Comparison of ENCODE assay signal across 19 mouse cellular contexts in genomic region chr7:68548176-68548575, GRCm38 (mm10).
DNase-seq lines count a peak whose midpoint lies in the region; ATAC-seq and TF ChIP-seq lines count a peak whose summit lies in the region.
"Had no signal": no experiment of that assay in that cellular context is flagged by ENCODE, and none has a peak within 500 bp of the region (broad histone marks: within the 10 kb centered on the region; RNA-seq: fewer than 3 reads in every experiment).

No protein-coding gene starts in this region.

- no peaks in the 10 kb centered on the region for H3K36me3 ChIP-seq in midbrain, embryonic 16.5 days (ENCODE audit: control insufficient read depth, insufficient read depth, low read length)
- H3K36me3 ChIP-seq: embryonic facial prominence, embryonic 13.5 days; midbrain, embryonic 10.5 days had no signal

- H3K4me2 ChIP-seq in midbrain, embryonic 16.5 days (ENCODE audit: low read length), result no peak overlapping the region
- H3K4me2 ChIP-seq: embryonic facial prominence, embryonic 13.5 days; hindbrain, embryonic 14.5 days; liver, embryonic 11.5 days had no signal

- ATAC-seq in midbrain, embryonic 16.5 days, result no peak

- no peak overlapping the region for H3K27ac ChIP-seq in left cerebral cortex, adult 2 months
- H3K27ac ChIP-seq in midbrain, embryonic 16.5 days (ENCODE audit: low read length), result no peak overlapping the region
- H3K27ac ChIP-seq: embryonic facial prominence, embryonic 13.5 days; hindbrain, embryonic 14.5 days; midbrain, embryonic 10.5 days had no signal

- intact Hi-C loops in left cerebral cortex, adult 2 months (cut with DNase I), result no loop called here

- no peak overlapping the region for H3K4me3 ChIP-seq in left cerebral cortex, adult 2 months
- no peak overlapping the region for H3K4me3 ChIP-seq in midbrain, embryonic 16.5 days (ENCODE audit: low read depth, low read length)
- H3K4me3 ChIP-seq: embryonic facial prominence, embryonic 13.5 days; midbrain, embryonic 10.5 days had no signal

- no peaks in the 10 kb centered on the region for H3K9me3 ChIP-seq in midbrain, embryonic 16.5 days (replicated peaks; ENCODE audit: control insufficient read depth, low read length, poor library complexity, severe bottlenecking)
- H3K9me3 ChIP-seq: embryonic facial prominence, embryonic 13.5 days; midbrain, embryonic 10.5 days had no signal

- no peaks in the 10 kb centered on the region for H3K27me3 ChIP-seq in midbrain, embryonic 16.5 days (ENCODE audit: control insufficient read depth, insufficient read depth, low read depth, low read length)
- H3K27me3 ChIP-seq: embryonic facial prominence, embryonic 13.5 days had no signal

- TF ChIP-seq CTCF in left cerebral cortex, adult 2 months (IDR thresholded peaks at IDR 0.05), result peak; percentile 9

- no peaks in the 10 kb centered on the region for H3K4me1 ChIP-seq in midbrain, embryonic 16.5 days (ENCODE audit: control insufficient read depth, insufficient read depth, low read length)
- H3K4me1 ChIP-seq: embryonic facial prominence, embryonic 13.5 days had no signal

- H3K9ac ChIP-seq in midbrain, embryonic 16.5 days (ENCODE audit: low read depth, low read length), result no peak overlapping the region
- H3K9ac ChIP-seq: embryonic facial prominence, embryonic 13.5 days; hindbrain, embryonic 14.5 days had no signal

- peak; percentile 28 for DNase-seq in heart, adult 11 months
- no peak for DNase-seq in heart, postnatal 4 days
- DNase-seq in left cerebral cortex, adult 2 months (ENCODE audit: extremely low spot score in 1 of 2, low spot score in 2 of 2), result no peak
- no peak for DNase-seq in left cerebral cortex, adult 9 months (ENCODE audit: low spot score in 2 of 2)
- DNase-seq in 3T3-L1 (ENCODE audit: low read depth, low spot score), result peak; percentile 3
- DNase-seq in ES-CJ7 (ENCODE audit: low read depth, low spot score), result peak; percentile 27
- DNase-seq in urinary bladder, postnatal 10 days (ENCODE audit: low spot score), result no peak
- DNase-seq: cerebellum, adult 8-10 months; gastrocnemius, postnatal 14 days; kidney, adult 11 months; layer of hippocampus, postnatal 36 days; left cerebral cortex, postnatal 4 days; lung, postnatal 14 days; right cerebral cortex, postnatal 25 days had no signal

Comparison
In these comparisons a context has a peak if more than half of its experiments do, and no peak if none do; other contexts are left out.
1. DNase-seq: peak in heart, adult 11 months (single experiment), 3T3-L1 (single experiment) and ES-CJ7 (single experiment); none in heart, postnatal 4 days (single experiment), left cerebral cortex, adult 2 months (0 of 2), left cerebral cortex, adult 9 months (0 of 2) and urinary bladder, postnatal 10 days (single experiment).